Mouse (Mus musculus): ENCODE measurements around the gene Dclre1a. TPM values are rescaled to one million over a fixed set of nuclear protein-coding genes. Genes with fewer than 3 reads are reported as not detected.

The Dclre1a gene
- total and polyA plus RNA-seq, 3 experiments, result 8.3 to 14.8 (median 13.1) TPM

GRCm38 (mm10) chr19:56489601-56490000 is 58.4 kb downstream of the Dclre1a start:
- TF ChIP-seq ETS1 (conservative IDR thresholded peaks at IDR 0.05; ENCODE audit: low read depth, low read length), result no peak
- TF ChIP-seq MAZ (IDR thresholded peaks at IDR 0.05; ENCODE audit: low read depth, low read length), result no peak
- no peak for TF ChIP-seq CHD1 (IDR thresholded peaks at IDR 0.05; ENCODE audit: low read depth, low read length)
- no peak for TF ChIP-seq JUN (IDR thresholded peaks at IDR 0.05; ENCODE audit: insufficient read depth, low read depth, low read length)
- no peak for TF ChIP-seq MAX (IDR thresholded peaks at IDR 0.05; ENCODE audit: low read length)
- no peak for TF ChIP-seq ELF1 (IDR thresholded peaks at IDR 0.05; ENCODE audit: low read depth, low read length)
- no peak for TF ChIP-seq ZC3H11A (IDR thresholded peaks at IDR 0.05; ENCODE audit: low read depth, low read length)
- no peak for TF ChIP-seq MEF2A (IDR thresholded peaks at IDR 0.05; ENCODE audit: borderline replicate concordance, low read depth, low read length)
- TF ChIP-seq ZKSCAN1 (IDR thresholded peaks at IDR 0.05; ENCODE audit: borderline replicate concordance, low read depth, low read length), result no peak
- TF ChIP-seq SMC3 (IDR thresholded peaks at IDR 0.05; ENCODE audit: low read depth, low read length), result no peak
- TF ChIP-seq RCOR1 (conservative IDR thresholded peaks at IDR 0.05; ENCODE audit: low read depth, low read length), result no peak
- no peak for TF ChIP-seq UBTF (IDR thresholded peaks at IDR 0.05; ENCODE audit: low read depth, low read length)
- TF ChIP-seq JUND (conservative IDR thresholded peaks at IDR 0.05; ENCODE audit: low read depth, low read length), result no peak
- no peak for TF ChIP-seq ZMIZ1 (IDR thresholded peaks at IDR 0.05; ENCODE audit: low read depth, low read length)
- no peak for TF ChIP-seq E2F4 (IDR thresholded peaks at IDR 0.05; ENCODE audit: insufficient replicate concordance, low read depth, low read length)
- no peak for TF ChIP-seq TCF12 (IDR thresholded peaks at IDR 0.05; ENCODE audit: low read depth, low read length)
- Histone ChIP-seq H3K9ac (ENCODE audit: insufficient read depth, low read depth) (no peak overlapping the region), H3K4me1 (ENCODE audit: control insufficient read depth in 1 of 2, insufficient read depth in 2 of 2) (no peaks in the 10 kb centered on the region), H3K9me3 (replicated peaks; ENCODE audit: low read length) (no peaks in the 10 kb centered on the region), H3K36me3 (replicated peaks in 1 of 2; ENCODE audit: control insufficient read depth in 1 of 2, insufficient read depth in 1 of 2, low read length in 1 of 2) (no peaks in the 10 kb centered on the region), H3K4me3 (replicated peaks in 1 of 3; ENCODE audit: low read depth in 2 of 3, low read length in 2 of 3, poor library complexity in 1 of 3) (no peak overlapping the region), H3K27ac (ENCODE audit: insufficient read depth, low read depth) (no peak overlapping the region), H3K27me3 (replicated peaks) (peaks cover 2% of the 10 kb centered on the region), H3K4me2 (ENCODE audit: insufficient read depth, low read depth, poor library complexity, severe bottlenecking) (no peak overlapping the region), H3K79me2 (replicated peaks; ENCODE audit: control insufficient read depth, extremely low read depth, insufficient read depth, poor library complexity, severe bottlenecking) (no peaks in the 10 kb centered on the region)
- no peak for DNase-seq (ENCODE audit: extremely low read depth)
- in situ Hi-C loops (cut with MboI; ENCODE audit: low pct_ligation_motif_present, low pct_unique_long_range_greater_than_20kb, low sequenced_read_pairs), result no loop called here
- dilution Hi-C loops (cut with MboI; ENCODE audit: extremely low pct_ligation_motif_present, extremely low pct_unique_long_range_greater_than_20kb, low sequenced_read_pairs), result no loop called here

DNA sequence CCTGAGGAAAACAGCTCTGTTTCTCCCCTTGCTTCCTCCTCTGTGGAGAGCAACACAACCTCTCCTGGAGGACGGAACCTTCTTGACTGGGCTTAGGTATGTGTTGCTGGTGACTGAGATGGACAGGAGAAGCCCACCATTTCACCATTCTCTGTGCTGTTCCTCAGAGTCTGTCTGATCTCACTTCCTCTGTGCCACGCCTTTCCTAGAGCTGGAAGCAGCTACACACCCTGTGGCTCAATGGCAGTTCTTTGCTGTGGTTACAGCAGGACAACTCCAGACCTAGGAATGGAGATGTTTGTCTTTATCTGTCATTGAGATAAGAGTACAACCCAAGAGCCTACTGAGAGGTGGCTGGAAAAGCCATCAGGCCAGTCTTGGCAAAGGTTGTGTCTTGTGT is 60.7 kb downstream of the Dclre1a start:
- no peak overlapping the region for H3K4me3 ChIP-seq (replicated peaks in 1 of 3; ENCODE audit: low read depth in 2 of 3, low read length in 2 of 3, poor library complexity in 1 of 3)
- H3K9ac ChIP-seq (ENCODE audit: insufficient read depth, low read depth), result no peak overlapping the region
- no peak overlapping the region for H3K27ac ChIP-seq (ENCODE audit: insufficient read depth, low read depth)
- in situ Hi-C loops (cut with MboI; ENCODE audit: low pct_ligation_motif_present, low pct_unique_long_range_greater_than_20kb, low sequenced_read_pairs), result no loop called here
- H3K4me2 ChIP-seq (ENCODE audit: insufficient read depth, low read depth, poor library complexity, severe bottlenecking), result no peak overlapping the region
- dilution Hi-C loops (cut with MboI; ENCODE audit: extremely low pct_ligation_motif_present, extremely low pct_unique_long_range_greater_than_20kb, low sequenced_read_pairs), result no loop called here
- no peaks in the 10 kb centered on the region for H3K36me3 ChIP-seq (replicated peaks in 1 of 2; ENCODE audit: control insufficient read depth in 1 of 2, insufficient read depth in 1 of 2, low read length in 1 of 2)
- no peak for DNase-seq (ENCODE audit: extremely low read depth)
- TF ChIP-seq EP300 (IDR thresholded peaks at IDR 0.05; ENCODE audit: low read length), result no peak
- no peak for TF ChIP-seq POLR2AphosphoS2 (IDR thresholded peaks at IDR 0.05; ENCODE audit: low read depth, low read length)
- no peak for TF ChIP-seq MAFK (IDR thresholded peaks at IDR 0.05; ENCODE audit: insufficient replicate concordance, low read length)
- TF ChIP-seq ZC3H11A (IDR thresholded peaks at IDR 0.05; ENCODE audit: low read depth, low read length), result no peak
- TF ChIP-seq CHD1 (IDR thresholded peaks at IDR 0.05; ENCODE audit: low read depth, low read length), result no peak
- no peaks in the 10 kb centered on the region for H3K79me2 ChIP-seq (replicated peaks; ENCODE audit: control insufficient read depth, extremely low read depth, insufficient read depth, poor library complexity, severe bottlenecking)
- no peaks in the 10 kb centered on the region for H3K4me1 ChIP-seq (ENCODE audit: control insufficient read depth in 1 of 2, insufficient read depth in 2 of 2)
- H3K9me3 ChIP-seq (replicated peaks; ENCODE audit: low read length), result no peaks in the 10 kb centered on the region
- peaks cover 2% of the 10 kb centered on the region for H3K27me3 ChIP-seq (replicated peaks)

Data from CH12.LX (cell line).